Mouse (Mus musculus) forebrain, embryonic 15.5 days (tissue): ENCODE results near the gene Tapbpl. TPM values are rescaled to one million over a fixed set of nuclear protein-coding genes. Genes with fewer than 3 reads are reported as not detected.

ENCODE experiments used
- ATAC-seq: fragments of 200-750 bp; cut with Nextera tagmentation; replicated peaks from 2 replicates; pipeline ENCODE4 v1.8.0; 2017; ENCODE audit warnings: mild to moderate bottlenecking, moderate TSS enrichment, moderate library complexity
- H3K27ac ChIP-seq: fragments of 300-500 bp; sonication (generic); replicated peaks from 2 replicates; pipeline ENCODE4 v1.5.1; 2015; ENCODE audit warnings: mild to moderate bottlenecking, inconsistent platforms
- H3K27me3 ChIP-seq: fragments of 300-500 bp; sonication (generic); 2 replicates; pipeline ENCODE4 v1.6.1; 2015; ENCODE audit warnings: inconsistent platforms
- H3K36me3 ChIP-seq: fragments of 300-500 bp; sonication (generic); 2 replicates; pipeline ENCODE4 v1.6.1; 2015; ENCODE audit warnings: mild to moderate bottlenecking, inconsistent platforms
- H3K4me1 ChIP-seq: fragments of 300-500 bp; sonication (generic); 2 replicates; pipeline ENCODE4 v1.6.1; 2015; ENCODE audit warnings: inconsistent platforms
- H3K4me2 ChIP-seq: fragments of 300-500 bp; sonication (generic); replicated peaks from 2 replicates; pipeline ENCODE4 v1.6.1; 2015; ENCODE audit warnings: mild to moderate bottlenecking, inconsistent platforms
- H3K4me3 ChIP-seq: fragments of 300-500 bp; sonication (generic); 2 replicates; pipeline ENCODE4 v1.5.1; 2015; ENCODE audit warnings: mild to moderate bottlenecking, inconsistent platforms
- H3K9ac ChIP-seq: fragments of 300-500 bp; sonication (generic); replicated peaks from 2 replicates; pipeline ENCODE4 v1.6.1; 2015; ENCODE audit warnings: mild to moderate bottlenecking, inconsistent platforms
- H3K9me3 ChIP-seq: fragments of 300-500 bp; sonication (generic); 2 replicates; pipeline ENCODE4 v1.6.1; 2016; ENCODE audit warnings: inconsistent platforms
- WGBS: fragments of 180-500 bp; shearing (Covaris S2); methylation state at CpG from one replicate; pipeline ENCODE4 v1.1.7; 2015; ENCODE audit warnings: mixed read lengths; 5-methylcytosine and 5-hydroxymethylcytosine counted together
- polyA plus RNA-seq: library from polyadenylated mRNA; unstranded; fragments of >200 nt; fragmentation: Nextera tagmentation; extraction: Ambion mirVana; gene quantifications from 2 replicates; pipeline ENCODE4 v1.2.1, GENCODE M21; 2015

Tapbpl gene
- polyA plus RNA-seq, 1 experiment from 2014 or later: 3.0 TPM

- no peak overlapping the region for H3K4me2 ChIP-seq
- no peak overlapping the region for H3K27ac ChIP-seq
- WGBS: 85% methylated on average over 11 of the region's 11 CpGs
- H3K27me3 ChIP-seq: no peaks in the 10 kb centered on the region
- H3K9me3 ChIP-seq: no peaks in the 10 kb centered on the region
- H3K4me1 ChIP-seq: peaks cover 5% of the 10 kb centered on the region; the same call in 1 of the 2 replicates
- H3K9ac ChIP-seq: no peak overlapping the region
- H3K4me3 ChIP-seq: no peak overlapping the region
- no peaks in the 10 kb centered on the region for H3K36me3 ChIP-seq
- no peak for ATAC-seq
These were observed 13.8 kb downstream of the Tapbpl start for GRCm38 (mm10) chr6:125217899-125218298.

DNA sequence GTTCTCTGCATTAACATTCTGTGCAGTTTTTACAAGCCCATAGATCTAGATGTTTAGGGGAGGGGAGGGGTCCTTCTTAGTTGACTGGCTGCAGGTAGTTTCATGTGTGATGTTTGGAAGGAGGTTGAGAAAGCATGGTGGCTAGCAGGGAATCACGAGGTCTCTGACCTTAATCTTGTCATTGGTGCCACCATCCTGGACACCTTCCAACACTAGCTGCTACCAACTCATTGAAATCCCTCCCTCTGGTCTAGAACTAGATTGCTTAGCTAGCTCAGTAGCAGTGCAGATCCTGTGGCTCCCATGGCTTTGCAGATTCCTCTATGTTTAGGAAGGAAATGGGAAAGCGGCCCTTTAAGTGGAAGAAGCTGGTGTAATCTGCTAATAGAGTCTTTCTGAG is 14.8 kb downstream of the Tapbpl start:
- no peaks in the 10 kb centered on the region for H3K9me3 ChIP-seq
- no peak overlapping the region for H3K4me3 ChIP-seq
- 87% methylated on average over 2 of the region's 2 CpGs for WGBS
- no peak overlapping the region for H3K4me2 ChIP-seq
- no peak overlapping the region for H3K27ac ChIP-seq
- peaks cover 5% of the 10 kb centered on the region; the same call in 1 of the 2 replicates for H3K4me1 ChIP-seq
- H3K27me3 ChIP-seq: no peaks in the 10 kb centered on the region
- H3K9ac ChIP-seq: no peak overlapping the region
- no peak for ATAC-seq
- H3K36me3 ChIP-seq: no peaks in the 10 kb centered on the region

DNA sequence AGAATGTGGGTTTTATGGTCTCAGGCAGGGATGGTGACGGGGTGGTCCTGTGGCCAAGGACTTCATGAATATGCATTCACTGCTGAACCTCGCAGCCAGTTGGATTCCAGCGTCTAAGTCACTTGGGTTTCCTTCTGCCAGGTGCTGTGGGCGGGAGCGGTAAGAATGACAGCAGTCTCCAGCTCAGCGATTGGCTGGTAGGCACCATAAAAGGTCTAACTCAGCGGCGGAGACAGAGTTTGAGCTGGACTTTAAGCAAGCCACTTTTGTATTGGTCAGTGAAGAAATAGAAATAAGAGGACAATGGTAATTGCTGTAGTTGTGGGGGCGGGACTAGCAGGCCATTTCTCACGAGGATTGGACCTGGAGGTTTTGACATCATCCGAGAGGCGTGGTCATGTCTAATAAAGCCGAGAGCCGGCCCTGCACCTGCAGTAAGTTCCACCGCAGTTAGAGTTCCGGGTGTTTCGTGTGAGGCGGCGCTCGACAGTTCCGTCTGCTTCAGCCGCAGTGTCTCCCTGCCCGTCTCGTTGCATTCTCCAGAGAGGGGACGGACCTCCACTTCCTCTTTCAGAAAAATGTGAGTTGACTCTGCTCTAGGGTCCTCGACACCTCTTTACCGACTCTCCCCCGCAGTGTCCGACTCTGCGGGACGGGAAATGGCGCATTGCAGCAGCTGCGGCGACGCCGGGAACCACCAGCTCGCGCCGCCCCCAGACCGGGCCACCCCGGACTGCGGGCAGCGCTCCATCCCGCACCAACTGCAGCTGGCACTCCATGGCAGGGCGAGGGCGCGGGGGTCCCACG is 16.3 kb downstream of the Tapbpl start, which contains the start of gene Vamp1:
TSS of gene Vamp1 (plus strand) at position 404 of the 807 bp plus-strand sequence.
- WGBS: under 1% methylated on average over 48 of the region's 48 CpGs
- Histone ChIP-seq H3K4me3 (peak within 1 kb of the TSS; percentile 63), H3K27me3 (0 out of 2 replicates have a peak, but pooled peaks cover 4% of the 10 kb centered on the region), H3K36me3 (no peaks in the 10 kb centered on the region), H3K27ac (peak within 1 kb of the TSS; percentile 66), H3K9me3 (no peaks in the 10 kb centered on the region), H3K4me1 (peaks cover 5% of the 10 kb centered on the region; the same call in 1 of the 2 replicates), H3K4me2 (peak within 1 kb of the TSS; percentile 95), H3K9ac (peak within 1 kb of the TSS; percentile 69)
- peak; percentile 97 for ATAC-seq

GRCm38 (mm10) chr6:125213715-125214114 is 17.9 kb downstream of the Tapbpl start:
- 81% methylated on average over 6 of the region's 6 CpGs for WGBS
- Histone ChIP-seq H3K27me3 (0 out of 2 replicates have a peak, but pooled peaks cover 4% of the 10 kb centered on the region), H3K27ac (no peak overlapping the region), H3K9ac (no peak overlapping the region), H3K4me2 (no peak overlapping the region), H3K4me3 (no peak overlapping the region), H3K4me1 (peaks cover 5% of the 10 kb centered on the region; the same call in 1 of the 2 replicates), H3K9me3 (no peaks in the 10 kb centered on the region), H3K36me3 (no peaks in the 10 kb centered on the region)
- no peak for ATAC-seq

- no peaks in the 10 kb centered on the region for H3K36me3 ChIP-seq
- no peak overlapping the region for H3K27ac ChIP-seq
- no peak overlapping the region for H3K4me2 ChIP-seq
- no peak overlapping the region for H3K9ac ChIP-seq
- ATAC-seq: no peak
- 0 out of 2 replicates have a peak, but pooled peaks cover 4% of the 10 kb centered on the region for H3K27me3 ChIP-seq
- H3K9me3 ChIP-seq: no peaks in the 10 kb centered on the region
- 78% methylated on average over 6 of the region's 6 CpGs for WGBS
- no peak overlapping the region for H3K4me3 ChIP-seq
- H3K4me1 ChIP-seq: peaks cover 5% of the 10 kb centered on the region; the same call in 1 of the 2 replicates
These were observed 18.5 kb downstream of the Tapbpl start for GRCm38 (mm10) chr6:125213129-125213528.

DNA sequence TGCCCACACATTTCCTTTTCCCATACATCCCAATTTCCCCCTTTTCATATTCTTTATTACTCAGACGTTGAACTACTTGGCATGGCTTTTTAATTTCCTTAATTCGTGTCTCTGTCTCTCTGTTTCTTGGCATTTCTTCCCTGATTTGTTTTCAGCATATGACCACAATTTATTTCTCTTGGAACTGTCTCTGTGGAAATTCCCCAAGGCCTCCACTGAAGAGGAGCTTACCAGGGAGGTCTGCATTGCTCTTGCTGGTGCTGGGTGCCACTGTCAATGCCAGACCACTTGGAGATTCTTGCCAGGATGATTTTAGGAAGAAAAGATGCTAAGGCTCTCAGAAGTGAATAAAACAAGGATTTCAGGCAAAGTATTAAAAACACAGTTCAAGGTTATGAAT is 19.0 kb downstream of the Tapbpl start:
- Histone ChIP-seq H3K9ac (no peak overlapping the region), H3K27me3 (0 out of 2 replicates have a peak, but pooled peaks cover 4% of the 10 kb centered on the region), H3K36me3 (no peaks in the 10 kb centered on the region), H3K4me2 (no peak overlapping the region), H3K4me3 (no peak overlapping the region), H3K27ac (no peak overlapping the region), H3K4me1 (peaks cover 5% of the 10 kb centered on the region; the same call in 1 of the 2 replicates), H3K9me3 (no peaks in the 10 kb centered on the region)
- 46% methylated on average over 2 of the region's 2 CpGs for WGBS
- ATAC-seq: no peak

GRCm38 (mm10) chr6:125210436-125210835 is 21.2 kb downstream of the Tapbpl start:
- no peak overlapping the region for H3K27ac ChIP-seq
- H3K36me3 ChIP-seq: no peaks in the 10 kb centered on the region
- no peak overlapping the region for H3K9ac ChIP-seq
- no peak for ATAC-seq
- 83% methylated on average over 1 of the region's 1 CpGs for WGBS
- 0 out of 2 replicates have a peak, but pooled peaks cover 4% of the 10 kb centered on the region for H3K27me3 ChIP-seq
- H3K9me3 ChIP-seq: no peaks in the 10 kb centered on the region
- no peaks in the 10 kb centered on the region for H3K4me1 ChIP-seq
- H3K4me3 ChIP-seq: no peak overlapping the region
- H3K4me2 ChIP-seq: no peak overlapping the region

- Histone ChIP-seq H3K4me3 (no peak overlapping the region), H3K27ac (no peak overlapping the region), H3K4me2 (no peak overlapping the region), H3K9me3 (no peaks in the 10 kb centered on the region), H3K9ac (no peak overlapping the region), H3K36me3 (peaks cover 12% of the 10 kb centered on the region; the same call in 1 of the 2 replicates), H3K27me3 (no peaks in the 10 kb centered on the region), H3K4me1 (peaks cover 11% of the 10 kb centered on the region)
- ATAC-seq: no peak
- WGBS: 86% methylated on average over 5 of the region's 5 CpGs
These were observed 34.5 kb downstream of the Tapbpl start for GRCm38 (mm10) chr6:125197166-125197565.

DNA sequence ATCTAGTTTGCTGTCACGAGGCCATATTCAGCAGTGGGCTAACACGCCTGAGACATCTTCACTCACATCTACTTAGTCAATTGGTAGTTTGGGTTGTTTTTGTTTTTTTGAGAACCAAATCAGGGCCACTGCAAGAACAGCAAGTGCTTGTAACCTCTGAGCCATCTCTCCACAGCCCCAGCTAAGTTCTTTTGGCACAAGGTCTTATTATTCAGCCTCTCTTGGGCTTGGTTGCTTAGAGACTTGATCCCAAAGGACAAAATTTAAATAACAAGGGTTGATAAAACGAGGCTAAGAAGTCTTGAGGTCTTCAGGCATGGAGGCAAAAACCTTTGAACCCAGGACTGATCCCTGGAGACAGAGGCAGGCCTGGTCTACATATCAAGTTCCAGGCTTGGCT is 35.4 kb downstream of the Tapbpl start:
- no peak overlapping the region for H3K27ac ChIP-seq
- WGBS: 45% methylated on average over 3 of the region's 3 CpGs

DNA sequence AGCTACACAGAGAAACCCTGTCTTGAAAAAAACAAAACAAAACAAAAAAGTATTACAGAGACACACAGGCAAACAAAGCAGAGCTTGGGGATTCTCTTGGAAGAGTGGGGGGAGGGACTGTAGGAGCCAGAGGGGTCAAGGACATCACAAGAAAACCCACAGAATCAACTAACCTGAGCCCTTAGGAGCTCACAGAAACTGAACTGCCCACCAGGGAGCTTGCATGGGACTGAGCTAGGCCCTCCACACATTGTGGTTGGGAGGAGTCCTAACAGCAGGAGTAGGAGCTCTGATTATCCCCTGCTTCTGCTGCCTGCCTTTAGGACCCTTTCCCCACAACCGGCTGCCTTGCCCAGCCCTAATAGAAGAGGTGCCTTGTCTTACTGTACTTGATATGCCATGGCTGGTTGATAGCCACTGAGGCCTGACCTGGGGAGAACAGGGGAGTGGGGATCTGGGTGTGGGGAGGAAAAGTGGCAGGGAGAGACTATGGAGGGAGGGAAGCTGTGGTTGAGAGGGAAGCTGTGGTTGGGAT is 36.1 kb downstream of the Tapbpl start:
- no peak overlapping the region for H3K4me2 ChIP-seq
- no peaks in the 10 kb centered on the region for H3K9me3 ChIP-seq
- no peak overlapping the region for H3K4me3 ChIP-seq
- no peak for ATAC-seq
- peaks cover 16% of the 10 kb centered on the region for H3K4me1 ChIP-seq
- no peak overlapping the region for H3K9ac ChIP-seq
- peaks cover 12% of the 10 kb centered on the region; the same call in 1 of the 2 replicates for H3K36me3 ChIP-seq
- 15% methylated on average over 1 of the region's 1 CpGs for WGBS
- H3K27me3 ChIP-seq: no peaks in the 10 kb centered on the region
- H3K27ac ChIP-seq: no peak overlapping the region

More for the DNA sequence above, 35.4 kb downstream of the Tapbpl start:
- Histone ChIP-seq H3K4me2 (no peak overlapping the region), H3K36me3 (peaks cover 12% of the 10 kb centered on the region; the same call in 1 of the 2 replicates), H3K9ac (no peak overlapping the region), H3K9me3 (no peaks in the 10 kb centered on the region), H3K4me3 (no peak overlapping the region), H3K27me3 (no peaks in the 10 kb centered on the region), H3K4me1 (peaks cover 11% of the 10 kb centered on the region)
- ATAC-seq: no peak

- H3K9ac ChIP-seq: no peak overlapping the region
- no peak for ATAC-seq
- WGBS: 84% methylated on average over 7 of the region's 7 CpGs
- no peaks in the 10 kb centered on the region for H3K9me3 ChIP-seq
- H3K27ac ChIP-seq: no peak overlapping the region
- no peaks in the 10 kb centered on the region for H3K27me3 ChIP-seq
- H3K4me2 ChIP-seq: no peak overlapping the region
- peaks cover 29% of the 10 kb centered on the region for H3K4me1 ChIP-seq
- no peak overlapping the region for H3K4me3 ChIP-seq
- peaks cover 21% of the 10 kb centered on the region for H3K36me3 ChIP-seq
These were observed 38.3 kb downstream of the Tapbpl start for GRCm38 (mm10) chr6:125193390-125193789.

DNA sequence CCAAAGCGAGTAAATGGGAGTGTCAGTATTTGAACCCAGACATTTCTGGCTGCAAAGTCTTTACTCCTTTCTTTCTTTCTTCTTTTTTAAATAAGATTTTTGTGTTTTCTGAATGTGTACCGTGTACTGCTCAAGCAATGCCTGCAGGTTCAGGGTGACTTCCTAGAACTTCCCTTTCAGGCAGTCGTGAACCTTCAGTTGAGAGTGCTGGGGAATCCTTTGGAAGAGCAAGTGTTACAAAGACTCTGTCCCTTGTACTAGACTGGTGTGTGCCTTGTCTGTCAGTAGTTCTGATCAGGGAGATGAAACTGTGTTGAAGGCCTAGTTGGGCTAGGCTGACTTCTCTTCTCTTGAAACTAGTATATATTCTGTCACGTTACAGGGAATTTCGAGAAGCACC is 38.8 kb downstream of the Tapbpl start:
- no peak for ATAC-seq
- peak overlapping the region; percentile 81 for H3K9ac ChIP-seq
- 44% methylated on average over 5 of the region's 5 CpGs for WGBS
- peak overlapping the region; percentile 83 for H3K4me3 ChIP-seq
- H3K27me3 ChIP-seq: no peaks in the 10 kb centered on the region
- H3K36me3 ChIP-seq: peaks cover 26% of the 10 kb centered on the region
- peak overlapping the region; percentile 100; the same call in 1 of the 2 replicates for H3K27ac ChIP-seq
- H3K4me1 ChIP-seq: peaks cover 29% of the 10 kb centered on the region
- H3K4me2 ChIP-seq: peak overlapping the region; percentile 77
- H3K9me3 ChIP-seq: no peaks in the 10 kb centered on the region
